Mouse (Mus musculus) hematopoietic stem cell, adult 5-6 weeks (primary cell): Measurements from ENCODE around the gene Pak1ip1. TPM values are rescaled to one million over a fixed set of nuclear protein-coding genes. Genes with fewer than 3 reads are reported as not detected.

ENCODE experiments used
- ATAC-seq, 2 experiments: fragments of 125-278 bp in 1 of 2; replicated peaks in 1 of 2; 2 replicates each; pipeline ENCODE4 v1.8.0; 2016 to 2017; ENCODE audit warnings: inconsistent platforms in 2 of 2, mild to moderate bottlenecking in 2 of 2, moderate number of reproducible peaks in 2 of 2, low read depth in 1 of 2, moderate TSS enrichment in 1 of 2; ENCODE audit not compliant: low FRiP score in 2 of 2, poor library complexity in 2 of 2, severe bottlenecking in 2 of 2, insufficient read depth in 1 of 2, low TSS enrichment in 1 of 2
- total RNA-seq: library from RNA; stranded (forward); fragments of 172-1452, 232-1000 nt; gene quantifications from 2 replicates; pipeline ENCODE4 v1.2.3, GENCODE M21; 2017

Gene Pak1ip1
- total RNA-seq, 1 experiment from 2014 or later: 94.5 TPM

- ATAC-seq: no peak
Measured at GRCm38 (mm10) chr13:41042511-41042910, 41.7 kb downstream of the Pak1ip1 start.

- ATAC-seq: no peak
Measured at GRCm38 (mm10) chr13:41045901-41046300, 45.1 kb downstream of the Pak1ip1 start.

- no peak for ATAC-seq
Measured at GRCm38 (mm10) chr13:41047280-41047679, 46.5 kb downstream of the Pak1ip1 start.

GRCm38 (mm10) chr13:41051965-41052364 lies 51.1 kb downstream of the Pak1ip1 start:
- no peak for ATAC-seq

Other genes with a start within 250 kb of the Pak1ip1 start
- 202 and 210 TPM in 2 replicates for gene Gcnt2, start 141.3 kb upstream of the Pak1ip1 start, total RNA-seq
- 74.5 and 94.6 TPM in 2 replicates for gene Tmem14c, start 15.3 kb downstream of the Pak1ip1 start, total RNA-seq
- not detected in 2 replicates for gene Mak, start 78.7 kb downstream of the Pak1ip1 start, total RNA-seq
- not detected in 2 replicates for gene Gcm2, start 110.0 kb downstream of the Pak1ip1 start, total RNA-seq
- gene Sycp2l, start 113.3 kb downstream of the Pak1ip1 start, total RNA-seq: 0.25 TPM in 1 of 2 replicates, not detected in the other
- 0.20 TPM in 1 of 2 replicates, not detected in the other for gene Elovl2, start 219.4 kb downstream of the Pak1ip1 start, total RNA-seq
- 10.3 and 11.0 TPM in 2 replicates for gene Smim13, start 248.8 kb downstream of the Pak1ip1 start, total RNA-seq